21 mouse cellular contexts compared by ENCODE assay signal in genomic region chr1:89082171-89082882, GRCm38 (mm10). TPM values are rescaled to one million over a fixed set of nuclear protein-coding genes. Genes with fewer than 3 reads are reported as not detected.
DNase-seq lines count a peak whose midpoint lies in the region; ATAC-seq and TF ChIP-seq lines count a peak whose summit lies in the region.
"Had no signal": no experiment of that assay in that cellular context is flagged by ENCODE, and none has a peak within 500 bp of the region (broad histone marks: within the 10 kb centered on the region; RNA-seq: fewer than 3 reads in every experiment).

No protein-coding gene starts in this region.

- H3K27ac ChIP-seq in lung, postnatal 0 days (ENCODE audit: low read length) = no peak overlapping the region
- H3K27ac ChIP-seq in intestine, embryonic 16.5 days (ENCODE audit: low read length) = no peak overlapping the region
- H3K27ac ChIP-seq: embryonic facial prominence, embryonic 13.5 days; forebrain, embryonic 15.5 days; limb, embryonic 13.5 days; liver, embryonic 13.5 days; stomach, postnatal 0 days had no signal

- H3K9ac ChIP-seq in lung, postnatal 0 days (replicated peaks; ENCODE audit: low read depth) = no peak overlapping the region
- H3K9ac ChIP-seq in intestine, embryonic 16.5 days (ENCODE audit: low read depth, low read length) = no peak overlapping the region
- H3K9ac ChIP-seq: embryonic facial prominence, embryonic 13.5 days; forebrain, embryonic 15.5 days; limb, embryonic 13.5 days; liver, embryonic 13.5 days had no signal

- H3K9me3 ChIP-seq in lung, postnatal 0 days (ENCODE audit: low read length) = no peaks in the 10 kb centered on the region
- no peaks in the 10 kb centered on the region for H3K9me3 ChIP-seq in intestine, embryonic 16.5 days (ENCODE audit: control insufficient read depth, low read length)
- H3K9me3 ChIP-seq: embryonic facial prominence, embryonic 13.5 days; forebrain, embryonic 15.5 days; heart, embryonic 10.5 days; limb, embryonic 13.5 days; liver, embryonic 13.5 days had no signal

- 63% methylated on average over 14 of the region's 14 CpGs for WGBS in lung, postnatal 0 days
- 54% methylated on average over 14 of the region's 14 CpGs for WGBS in intestine, embryonic 16.5 days

- no peaks in the 10 kb centered on the region for H3K27me3 ChIP-seq in lung, postnatal 0 days (replicated peaks; ENCODE audit: insufficient read depth, low read length)
- H3K27me3 ChIP-seq in intestine, embryonic 16.5 days (replicated peaks; ENCODE audit: control insufficient read depth, insufficient read depth, low read length) = no peaks in the 10 kb centered on the region
- H3K27me3 ChIP-seq: embryonic facial prominence, embryonic 13.5 days; forebrain, embryonic 15.5 days; limb, embryonic 13.5 days; liver, embryonic 13.5 days had no signal

- peak; percentile 5 for DNase-seq in heart, postnatal 4 days
- DNase-seq in heart, postnatal 10 days = no peak
- no peak for DNase-seq in lung, postnatal 0 days (ENCODE audit: low spot score)
- DNase-seq in lung, adult 18-20 months = no peak
- peak; percentile 0 for DNase-seq in urinary bladder, postnatal 14 days (ENCODE audit: low spot score)
- no peak for DNase-seq in urinary bladder, postnatal 25 days (ENCODE audit: low spot score)
- DNase-seq: B cell, adult 2 months; cerebellum, adult 2 months; cerebellum, postnatal 36 days; gastrocnemius, postnatal 25 days; liver, embryonic 13.5 days; midbrain, embryonic 14.5 days; right cerebral cortex, adult 18-20 months; thymus, postnatal 25 days had no signal

- peaks cover 8% of the 10 kb centered on the region; the same call in 1 of the 2 replicates for H3K4me1 ChIP-seq in lung, postnatal 0 days (ENCODE audit: insufficient read depth, low read depth, low read length)
- peaks cover 22% of the 10 kb centered on the region for H3K4me1 ChIP-seq in intestine, embryonic 16.5 days (ENCODE audit: control insufficient read depth, insufficient read depth, low read length)

- H3K4me3 ChIP-seq in lung, postnatal 0 days (ENCODE audit: low read depth, low read length) = no peak overlapping the region
- H3K4me3 ChIP-seq in intestine, embryonic 16.5 days (ENCODE audit: low read length) = no peak overlapping the region
- H3K4me3 ChIP-seq: embryonic facial prominence, embryonic 13.5 days; forebrain, embryonic 15.5 days; heart, embryonic 10.5 days; limb, embryonic 13.5 days; liver, embryonic 13.5 days; myocyte had no signal

- TF ChIP-seq EP300 in lung, postnatal 0 days (IDR thresholded peaks at IDR 0.05) = no peak

- H3K36me3 ChIP-seq in lung, postnatal 0 days (ENCODE audit: insufficient read depth, low read length) = no peaks in the 10 kb centered on the region
- no peaks in the 10 kb centered on the region for H3K36me3 ChIP-seq in intestine, embryonic 16.5 days (ENCODE audit: control insufficient read depth, insufficient read depth, low read length)
- H3K36me3 ChIP-seq: embryonic facial prominence, embryonic 13.5 days; forebrain, embryonic 15.5 days; limb, embryonic 13.5 days; liver, embryonic 13.5 days had no signal

- intact Hi-C loops in heart, postnatal 10 days (cut with DNase I) = no loop called here

- H3K4me2 ChIP-seq in lung, postnatal 0 days (replicated peaks; ENCODE audit: low read depth, low read length) = no peak overlapping the region
- H3K4me2 ChIP-seq in intestine, embryonic 16.5 days (ENCODE audit: low read depth, low read length) = no peak overlapping the region
- H3K4me2 ChIP-seq: embryonic facial prominence, embryonic 13.5 days; forebrain, embryonic 15.5 days; limb, embryonic 13.5 days; liver, embryonic 13.5 days had no signal

- ATAC-seq in lung, postnatal 0 days = no peak
- ATAC-seq in intestine, embryonic 16.5 days = no peak
- ATAC-seq: forebrain, embryonic 15.5 days had no signal

- peak; percentile 19 for TF ChIP-seq CTCF in lung, postnatal 0 days (IDR thresholded peaks at IDR 0.05)

RNA-seq across cellular contexts. Expression of gene Sh3bp4, which starts 12.1 kb away (rescaled TPM):
- total RNA-seq in heart, postnatal 4 days (2021) = 10 to 100 TPM; 43.5 to 45.3 TPM
- 10 to 100 TPM; 26.2 to 28.6 TPM for total RNA-seq in heart, postnatal 10 days (2021)
- polyA plus RNA-seq in lung, postnatal 0 days (2015; fragmentation: Nextera tagmentation; extraction: Ambion mirVana) = 18.9 and 22.0 TPM in 2 replicates
- 13.5 and 14.2 TPM in 2 replicates for polyA plus RNA-seq in intestine, embryonic 16.5 days (2015; fragmentation: Nextera tagmentation; extraction: Ambion mirVana)

Comparison
In these comparisons a context has a peak if more than half of its experiments do, and no peak if none do; other contexts are left out.
1. DNase-seq: peak in heart, postnatal 4 days (single experiment) and urinary bladder, postnatal 14 days (single experiment); none in heart, postnatal 10 days (0 of 2), lung, postnatal 0 days (single experiment), lung, adult 18-20 months (0 of 2) and urinary bladder, postnatal 25 days (single experiment).